Mouse (Mus musculus): ENCODE measurements around the gene Cttn.

Cttn gene

DNA sequence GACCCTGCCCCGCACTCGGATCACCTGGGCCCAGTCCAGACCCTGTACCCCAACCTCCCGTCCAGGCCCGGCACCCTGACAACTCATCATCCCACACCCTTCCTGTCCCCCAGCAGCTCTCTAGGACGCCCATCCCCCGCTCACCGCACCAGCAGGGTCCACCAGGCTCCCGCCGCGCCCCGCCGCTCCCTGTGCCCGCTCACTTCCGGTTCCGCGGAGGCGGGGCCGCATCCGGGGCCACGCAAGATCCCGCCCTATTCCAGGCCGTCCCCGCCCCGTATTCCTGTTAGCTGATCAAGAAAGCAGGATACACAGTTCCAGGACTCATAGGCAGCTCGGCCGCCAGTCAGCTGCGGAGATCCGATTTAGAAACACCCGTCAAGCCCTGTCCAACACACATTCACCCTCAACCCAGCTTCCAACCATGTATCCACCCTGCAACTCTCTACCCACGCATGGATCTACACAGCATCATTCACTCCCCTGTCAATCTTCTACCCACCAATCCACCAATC, at the start of gene Cttn:
Cttn (minus strand) TSS at position 465 of the 515 bp plus-strand sequence.
- POLR2A ChIA-PET, result interaction anchor here in 2 of 4 experiments (0.7 to 2.0 kb wide), 17 partner anchors 8 to 922 kb away, joined by 3 to 9 read pairs (median 4); partner anchors contain the start of genes Fadd (in 1 of the 2), Nap1l4 (in 1 of the 2) and Tpcn2 (in 1 of the 2)
- CTCF ChIA-PET, result interaction anchor here in 1 of 4 experiments (0.5 kb wide), 1 partner anchor 393 kb away, joined by 3 read pairs; no protein-coding TSS in a partner anchor

DNA sequence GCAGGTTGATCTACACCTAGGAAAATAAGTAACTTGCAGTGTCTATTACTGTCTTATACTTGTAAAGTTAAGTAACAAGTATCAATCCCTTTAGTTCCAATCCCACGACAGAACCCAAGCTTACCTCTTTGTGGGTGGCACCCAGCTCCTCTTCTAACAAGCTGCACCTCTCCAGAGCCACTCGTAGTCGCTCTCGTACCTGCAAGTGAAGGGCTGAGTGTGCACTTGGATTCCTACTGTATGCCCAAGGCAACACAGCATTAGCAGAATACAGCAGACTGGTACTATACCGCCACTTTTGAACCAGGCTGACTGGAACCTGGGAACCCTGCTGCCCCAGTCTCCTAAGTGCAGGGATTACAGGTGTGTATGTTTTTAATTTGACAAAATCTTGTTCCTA, 49.0 kb upstream of the Cttn start:
- ChIA-PET POLR2A (no interaction called here), CTCF (interaction anchor here in 1 of 4 experiments (0.6 kb wide), 1 partner anchor 64 kb away, joined by 3 read pairs; no protein-coding TSS in a partner anchor)

DNA sequence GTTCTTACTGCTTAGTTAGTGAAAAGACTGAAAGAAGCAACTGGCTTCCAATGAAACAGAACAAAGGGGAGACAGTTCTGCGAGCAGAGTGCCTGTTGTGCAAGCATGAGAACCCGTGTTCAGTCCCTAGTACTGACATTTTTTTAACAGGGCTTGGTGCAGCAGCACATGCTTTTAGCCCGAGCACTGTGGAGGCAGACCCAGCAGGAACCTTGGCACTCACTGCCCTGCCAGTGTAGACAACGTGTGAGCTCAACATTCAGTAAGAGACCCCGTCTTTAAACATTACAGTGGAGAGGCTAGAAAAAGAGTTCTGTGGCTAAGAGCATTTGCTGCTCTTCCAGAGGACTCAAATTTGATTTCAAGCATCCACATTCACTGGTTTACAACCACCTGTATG, 45.9 kb upstream of the Cttn start:
- ChIA-PET CTCF (no interaction called here), POLR2A (no interaction called here)

DNA sequence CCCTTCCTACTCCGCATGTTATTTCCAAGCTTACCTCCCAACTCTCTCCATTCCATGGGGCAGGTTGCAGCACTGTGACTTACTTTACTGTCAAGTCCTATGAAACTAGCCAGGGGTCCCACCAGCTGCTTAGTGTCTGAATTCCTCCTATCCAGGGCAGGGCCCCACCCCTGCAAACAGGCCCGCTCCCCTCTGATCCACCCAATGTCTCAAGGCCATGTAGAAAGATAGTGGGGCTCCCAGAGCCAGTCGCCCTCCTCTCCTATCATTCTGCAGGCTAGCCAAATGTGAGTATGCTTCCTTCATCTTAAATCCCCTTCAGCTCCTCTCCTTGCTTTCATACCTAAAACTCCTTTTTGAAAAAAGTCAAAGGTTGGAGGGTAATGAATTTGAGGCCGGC, 38.3 kb upstream of the Cttn start:
- ChIA-PET CTCF (no interaction called here), POLR2A (interaction anchor here in 1 of 4 experiments (0.7 to 1.0 kb wide), 2 partner anchors 34 to 73 kb away, joined by 3 read pairs; partner anchors contain the start of gene Fadd)

DNA sequence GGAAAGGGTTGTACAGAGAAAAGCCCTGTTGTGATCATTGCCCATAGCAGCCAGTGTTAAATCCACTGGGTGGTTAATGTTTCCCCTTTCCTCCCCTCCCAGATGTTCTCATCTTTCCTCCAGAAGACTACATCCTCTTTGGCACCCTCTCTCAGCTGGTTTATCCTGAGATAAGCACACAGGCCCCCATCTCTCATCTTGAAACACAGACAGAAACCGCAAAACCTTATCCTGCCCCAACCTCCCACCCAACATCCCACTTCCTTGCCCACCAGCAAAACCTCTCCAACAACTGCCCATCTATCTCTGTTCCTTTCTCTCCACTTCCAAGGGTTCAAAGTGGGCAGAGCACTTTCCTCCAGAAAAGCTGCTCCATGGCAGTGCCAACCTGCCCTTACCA, 36.0 kb upstream of the Cttn start:
- ChIA-PET POLR2A (no interaction called here), CTCF (no interaction called here)

DNA sequence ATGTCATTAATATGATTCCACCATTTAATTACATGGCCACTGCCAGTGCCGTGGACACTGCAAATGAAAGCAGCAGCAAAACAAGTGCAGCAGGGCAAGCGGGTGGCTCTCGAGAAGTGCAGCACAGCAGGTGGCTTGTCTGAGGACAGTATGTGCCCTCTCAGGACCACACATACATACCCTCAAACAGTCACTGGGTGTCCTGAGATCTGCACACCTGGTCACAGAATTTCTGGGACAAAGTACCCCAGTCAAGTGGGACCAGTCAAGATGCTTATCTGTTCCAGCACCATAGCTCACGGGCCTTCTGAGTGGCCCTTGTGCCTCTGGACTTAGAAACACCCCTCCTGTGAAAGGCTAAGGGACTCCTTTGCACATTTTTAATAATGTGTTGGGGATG, 33.1 kb upstream of the Cttn start:
- ChIA-PET CTCF (interaction anchor here in 1 of 4 experiments (0.6 kb wide), 1 partner anchor 11 kb away, joined by 3 read pairs; no protein-coding TSS in a partner anchor), POLR2A (interaction anchor here in 1 of 4 experiments (1.7 kb wide), 1 partner anchor 10 kb away, joined by 5 read pairs; no protein-coding TSS in a partner anchor)

DNA sequence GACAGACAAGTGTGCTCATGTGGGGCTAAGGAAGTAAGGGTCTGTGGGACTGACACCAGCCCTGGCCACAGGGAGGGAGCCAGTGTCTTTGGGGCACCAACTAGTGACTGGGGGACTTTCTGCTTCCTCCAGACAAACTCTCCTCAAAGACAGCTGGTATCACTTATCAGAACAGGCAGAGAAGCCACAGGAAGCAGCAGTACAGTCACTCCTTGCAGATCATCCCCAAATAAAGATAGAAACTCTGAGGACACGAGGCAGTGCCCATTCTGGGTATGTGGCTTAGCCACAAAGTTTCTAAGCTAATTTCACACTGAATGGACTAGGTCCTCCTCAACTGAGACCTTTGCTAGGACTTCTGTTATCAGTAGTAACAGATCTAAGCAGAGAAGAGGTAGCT, 22.1 kb upstream of the Cttn start:
- ChIA-PET CTCF (interaction anchor here in 2 of 4 experiments (0.6 kb wide), 2 partner anchors 11 to 44 kb away, joined by 3 read pairs; no protein-coding TSS in a partner anchor), POLR2A (interaction anchor here in 1 of 4 experiments (1.5 kb wide), 1 partner anchor 19 kb away, joined by 3 read pairs; no protein-coding TSS in a partner anchor)

DNA sequence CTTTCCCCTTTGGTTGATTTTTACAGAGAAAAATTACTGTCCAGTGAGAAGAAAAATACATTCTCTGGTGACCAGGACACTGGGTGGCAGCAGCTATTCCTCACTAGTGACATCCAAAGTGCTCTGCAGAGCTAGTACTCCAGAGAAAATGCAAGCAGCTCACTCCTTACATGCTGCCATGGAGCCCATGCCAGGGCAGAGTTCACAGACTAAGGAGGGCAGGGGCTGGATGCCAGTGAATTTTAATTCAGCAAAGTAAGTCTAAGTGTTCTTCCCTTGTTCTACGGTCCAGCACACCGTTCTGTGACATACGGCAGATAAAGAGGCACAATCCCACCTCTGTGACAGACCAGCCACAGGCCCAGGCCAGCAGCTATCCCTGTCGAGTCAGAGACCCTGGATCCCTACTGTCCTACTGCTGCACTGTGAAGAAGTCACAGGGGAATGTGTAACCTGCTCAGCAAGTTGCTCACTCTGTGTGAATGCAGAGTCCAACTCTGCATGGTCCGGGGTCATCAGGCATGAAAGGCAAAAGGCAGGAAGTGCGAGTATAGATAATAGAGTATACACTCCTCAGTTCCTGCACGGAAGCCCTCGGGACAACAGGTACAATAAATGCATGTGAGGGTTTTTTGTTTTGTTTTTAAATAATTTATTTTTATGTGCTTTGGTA, 19.5 kb upstream of the Cttn start:
- ChIA-PET POLR2A (interaction anchor here in 2 of 4 experiments (0.7 to 1.1 kb wide), 3 partner anchors 9 to 20 kb away, joined by 3 read pairs; partner anchors contain the start of gene Cttn (in 1 of the 2)), CTCF (interaction anchor here in 2 of 4 experiments (0.5 to 1.3 kb wide), 2 partner anchors 282 to 480 kb away, joined by 3 to 4 read pairs; no protein-coding TSS in a partner anchor)

DNA sequence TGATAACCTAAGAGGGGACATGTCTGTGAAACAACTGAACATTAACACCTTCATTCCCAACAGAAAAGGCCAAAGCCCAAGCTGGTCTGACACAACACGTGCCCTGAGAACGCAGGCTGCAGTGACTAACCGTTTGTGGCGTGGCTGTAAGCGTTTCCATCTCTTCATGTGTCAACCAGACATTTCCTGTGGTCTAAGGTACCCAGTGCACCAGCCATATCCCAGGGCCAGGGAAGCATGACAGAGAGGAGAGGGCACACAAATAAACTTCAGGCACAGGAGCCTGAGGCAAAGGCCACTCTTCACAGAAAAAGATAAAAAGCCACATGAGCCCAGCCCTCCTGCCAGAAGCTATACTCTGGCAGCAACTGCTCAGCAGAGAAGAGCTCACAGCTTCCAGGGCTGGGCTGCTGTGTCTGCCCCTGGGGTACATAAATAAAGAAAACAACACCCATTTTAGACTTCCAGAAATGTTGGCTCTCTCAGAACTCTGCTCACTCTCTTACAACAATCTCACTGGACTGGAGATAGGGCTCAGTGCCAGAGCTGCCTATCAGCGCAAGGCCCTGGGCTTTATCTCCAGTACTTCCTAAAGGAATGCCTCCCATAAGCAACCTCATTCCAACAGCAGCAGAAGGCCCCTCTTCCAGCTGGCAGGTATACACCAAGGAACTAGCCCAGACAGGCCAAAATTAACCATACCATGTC, 18.4 kb upstream of the Cttn start:
- ChIA-PET CTCF (interaction anchor here in 1 of 4 experiments (0.5 kb wide), 1 partner anchor 52 kb away, joined by 3 read pairs; no protein-coding TSS in a partner anchor), POLR2A (interaction anchor here in 2 of 4 experiments (0.8 to 2.2 kb wide), 4 partner anchors 9 to 19 kb away, joined by 3 to 5 read pairs (median 3); partner anchors contain the start of gene Cttn (in 1 of the 2))

DNA sequence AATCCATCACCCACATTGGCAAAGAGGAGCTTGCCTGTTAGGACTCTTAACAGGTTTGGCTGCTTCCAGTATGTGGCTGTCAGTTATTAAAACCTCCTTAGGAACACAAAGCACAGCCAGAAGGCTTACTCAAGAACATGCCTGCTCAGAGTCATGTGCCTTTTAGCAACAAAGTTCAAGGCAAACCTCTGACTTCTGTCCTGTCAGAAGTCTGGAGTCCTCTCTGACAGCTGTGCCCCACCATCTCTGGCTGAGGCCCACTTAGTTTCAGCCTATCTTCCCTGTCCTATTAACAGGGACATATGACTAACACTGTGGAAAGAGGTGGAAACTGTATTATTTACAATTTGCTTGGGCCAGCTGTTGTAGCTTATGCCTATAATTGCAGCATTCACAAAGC, 9.5 kb upstream of the Cttn start:
- ChIA-PET POLR2A (interaction anchor here in 1 of 4 experiments (1.0 to 1.3 kb wide), 2 partner anchors 8 to 10 kb away, joined by 3 to 4 read pairs; partner anchors contain the start of gene Cttn), CTCF (interaction anchor here in 2 of 4 experiments (0.6 to 0.7 kb wide), 2 partner anchors 32 to 272 kb away, joined by 7 read pairs; no protein-coding TSS in a partner anchor)

DNA sequence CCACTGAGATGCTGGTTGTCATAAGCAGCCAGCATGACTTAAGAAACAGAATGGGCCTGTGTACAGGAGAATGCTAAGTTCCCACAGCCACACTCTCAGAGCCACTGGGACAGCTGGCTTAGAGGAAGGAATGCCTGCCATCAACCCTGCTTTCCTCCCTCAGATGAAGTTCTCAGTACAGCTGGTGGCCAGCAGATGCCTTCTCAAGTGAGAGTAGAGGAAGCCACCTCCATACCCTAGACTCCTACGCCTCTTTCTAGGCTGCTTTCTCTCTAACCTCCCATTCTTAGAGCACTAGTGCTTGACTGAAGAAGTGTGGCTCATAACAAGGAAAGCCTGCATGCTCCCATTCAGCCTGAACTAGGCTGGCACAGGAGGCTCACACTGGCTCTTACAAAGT, 8.8 kb upstream of the Cttn start:
- POLR2A ChIA-PET, result interaction anchor here in 1 of 4 experiments (1.3 kb wide), 1 partner anchor 9 kb away, joined by 4 read pairs; the partner anchor contains the start of gene Cttn

DNA sequence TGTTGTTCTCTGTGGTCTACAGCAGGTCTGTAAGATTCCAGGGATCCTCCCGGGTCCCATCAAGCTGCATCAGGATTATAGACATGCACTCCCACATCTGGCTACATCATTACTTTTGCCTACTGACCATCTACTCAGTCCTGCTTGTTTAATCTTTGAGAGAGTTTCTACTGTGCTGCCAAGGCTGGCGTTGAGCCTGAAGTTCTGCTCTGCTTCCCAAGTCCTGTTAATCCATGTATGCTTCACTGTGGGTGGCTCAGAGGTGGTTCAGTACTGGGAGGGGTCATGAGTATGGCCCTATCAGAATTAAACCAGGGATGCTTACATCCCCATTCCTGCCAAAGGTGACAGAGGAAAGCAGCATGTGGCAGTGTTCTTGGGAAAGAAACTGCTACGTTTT, 4.9 kb upstream of the Cttn start:
- CTCF ChIA-PET, result interaction anchor here in 1 of 4 experiments (0.6 kb wide), 2 partner anchors 353 to 977 kb away, joined by 4 read pairs; no protein-coding TSS in a partner anchor
- POLR2A ChIA-PET, result interaction anchor here in 1 of 4 experiments (0.7 to 0.8 kb wide), 2 partner anchors 22 to 34 kb away, joined by 3 read pairs; no protein-coding TSS in a partner anchor

More for the DNA sequence above, 8.8 kb upstream of the Cttn start:
- CTCF ChIA-PET, result no interaction called here

DNA sequence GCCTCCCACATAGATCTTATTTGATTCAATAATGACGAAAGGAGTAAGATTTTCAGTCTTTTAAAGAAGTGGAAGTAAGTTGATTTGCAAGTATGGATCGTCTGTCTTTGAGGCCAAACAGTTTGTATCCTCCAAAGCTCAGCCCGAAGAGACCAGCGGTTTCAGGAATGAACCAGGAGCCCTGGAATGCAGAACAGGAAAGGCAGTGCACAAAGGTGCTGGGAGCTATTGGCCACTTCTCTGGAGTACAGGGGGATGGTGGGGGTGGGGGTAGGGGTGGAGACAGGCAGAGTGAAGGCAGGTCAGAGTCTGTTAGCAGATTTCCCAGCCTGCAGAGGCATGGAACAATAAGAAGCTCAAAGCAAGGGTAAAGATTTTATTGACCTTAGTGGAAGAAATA, 2.7 kb upstream of the Cttn start:
- POLR2A ChIA-PET, result interaction anchor here in 2 of 4 experiments (0.6 to 2.2 kb wide), 19 partner anchors 8 to 394 kb away, joined by 3 to 13 read pairs (median 3); partner anchors contain the start of gene Fadd (in 1 of the 2)
- CTCF ChIA-PET, result interaction anchor here in 2 of 4 experiments (0.5 to 1.4 kb wide), 10 partner anchors 8 to 995 kb away, joined by 3 to 7 read pairs (median 4); partner anchors contain the start of gene Fadd (in 1 of the 2)

DNA sequence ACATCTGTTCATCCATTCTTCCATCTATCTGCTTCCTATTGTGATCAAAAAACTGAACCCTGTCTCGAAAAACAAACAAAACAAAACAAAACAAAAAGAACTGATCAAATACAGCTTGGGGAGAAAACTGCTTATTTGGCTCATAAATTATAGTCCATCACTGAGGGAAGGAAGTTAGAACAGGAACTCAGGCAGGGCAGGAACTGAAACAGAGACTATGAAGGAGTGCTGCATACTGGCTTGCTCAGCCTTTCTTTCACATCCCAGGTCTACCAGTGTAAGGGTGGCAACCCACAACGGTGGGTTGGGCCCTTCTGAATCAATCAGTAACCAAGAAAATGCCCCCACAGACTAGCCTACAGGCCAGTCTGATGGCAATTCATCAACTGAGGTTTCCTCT, 294 bp upstream of the Cttn start:
- CTCF ChIA-PET, result interaction anchor here in 1 of 4 experiments (0.6 kb wide), 1 partner anchor 97 kb away, joined by 3 read pairs; no protein-coding TSS in a partner anchor
- POLR2A ChIA-PET, result interaction anchor here in 2 of 4 experiments (0.7 to 2.0 kb wide), 16 partner anchors 9 to 922 kb away, joined by 3 to 9 read pairs (median 4); partner anchors contain the start of genes Fadd (in 1 of the 2), Nap1l4 (in 1 of the 2) and Tpcn2 (in 1 of the 2)

DNA sequence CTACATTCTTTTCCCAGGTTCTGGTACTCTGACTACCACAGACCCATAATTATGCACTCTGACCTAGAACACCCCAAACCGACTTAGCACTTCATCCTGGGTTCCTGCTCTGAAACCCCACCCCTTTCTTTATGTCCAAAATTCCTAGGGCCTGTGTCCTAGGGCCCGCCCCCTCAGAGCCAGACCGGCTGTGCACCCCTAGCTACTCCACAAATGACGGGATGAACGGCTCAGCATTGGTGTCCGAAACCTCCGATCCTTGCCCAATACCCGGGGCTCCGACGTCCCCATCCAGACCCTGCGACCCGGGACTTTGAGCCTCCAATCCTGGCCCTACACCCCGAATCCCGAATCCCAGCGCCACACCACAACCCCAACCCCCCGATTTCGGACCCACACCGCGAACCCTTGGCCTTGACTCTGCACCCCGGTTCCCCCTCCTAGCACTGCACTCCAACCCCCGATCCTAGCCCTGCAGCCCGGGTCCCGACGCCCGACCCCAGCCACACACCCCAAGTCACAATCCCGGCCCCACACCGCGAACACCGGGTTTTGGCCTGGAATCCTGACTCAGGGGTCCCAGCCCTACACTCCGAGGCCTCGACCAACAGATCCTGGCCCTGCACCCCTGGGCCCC, 783 bp downstream of the Cttn start:
- ChIA-PET CTCF (interaction anchor here in 1 of 4 experiments (0.5 kb wide), 1 partner anchor 392 kb away, joined by 3 read pairs; no protein-coding TSS in a partner anchor), POLR2A (interaction anchor here in 2 of 4 experiments (0.8 to 2.0 kb wide), 19 partner anchors 8 to 921 kb away, joined by 3 to 9 read pairs (median 3); partner anchors contain the start of genes Fadd (in 1 of the 2) and Nap1l4 (in 1 of the 2))

DNA sequence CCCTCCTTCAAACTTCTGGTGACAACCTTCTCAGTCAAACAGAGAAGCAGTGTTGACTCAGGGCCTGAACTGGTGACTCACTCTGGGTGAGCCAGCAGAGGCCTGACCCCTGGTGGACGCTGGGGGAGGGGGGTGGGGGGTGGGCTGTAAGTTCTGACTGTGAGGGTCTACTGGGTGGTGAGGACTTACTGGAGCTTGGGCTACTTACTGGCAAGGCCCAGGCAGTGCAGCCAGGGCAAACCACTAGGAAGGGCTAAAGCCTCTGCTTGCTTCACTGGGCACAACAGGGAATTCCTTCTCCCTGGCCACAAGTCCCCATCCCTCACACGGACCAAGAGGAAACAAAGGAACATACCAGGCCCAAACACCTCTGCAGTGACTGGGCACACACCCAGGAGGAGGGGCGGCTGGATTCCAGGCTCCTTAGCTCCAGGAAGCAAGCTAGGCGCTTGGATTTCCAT, 1.6 kb downstream of the Cttn start:
- POLR2A ChIA-PET, result interaction anchor here in 2 of 4 experiments (0.8 to 2.0 kb wide), 11 partner anchors 7 to 869 kb away, joined by 3 to 8 read pairs (median 3); partner anchors contain the start of genes Cars (in 1 of the 2) and Fadd (in 1 of the 2)
- CTCF ChIA-PET, result no interaction called here

DNA sequence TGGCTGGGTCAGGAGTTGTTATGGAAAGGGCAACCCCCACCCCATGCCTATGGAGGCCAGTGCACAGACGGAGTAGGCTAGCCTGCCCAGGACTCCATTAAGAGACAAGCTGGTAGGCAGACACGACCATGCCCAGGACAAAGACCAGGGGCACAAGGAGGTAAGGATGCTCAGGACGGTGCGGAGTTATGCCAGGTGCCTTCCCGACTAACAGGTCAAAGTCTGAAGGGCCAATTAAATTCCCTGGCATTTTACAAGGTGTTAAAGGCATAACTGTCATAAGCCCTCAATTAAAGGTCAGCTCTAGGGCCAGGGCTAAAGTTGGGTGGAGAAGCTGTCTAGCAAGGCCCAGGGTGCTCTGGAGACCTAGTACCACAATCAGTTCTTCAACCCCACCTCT, 2.1 kb downstream of the Cttn start:
- ChIA-PET CTCF (no interaction called here), POLR2A (interaction anchor here in 2 of 4 experiments (0.6 to 1.2 kb wide), 7 partner anchors 9 to 869 kb away, joined by 3 to 8 read pairs (median 3); partner anchors contain the start of genes Cars (in 1 of the 2) and Fadd (in 1 of the 2))
